Mouse (Mus musculus) midbrain, postnatal 0 days (tissue): ENCODE data around the gene Celf2. TPM values are rescaled to one million over a fixed set of nuclear protein-coding genes. Genes with fewer than 3 reads are reported as not detected.

ENCODE experiments used
- ATAC-seq: fragments of 200-750 bp; cut with Nextera tagmentation; 2 replicates; pipeline ENCODE4 v1.8.0; 2017; ENCODE audit warnings: moderate number of reproducible peaks, mild to moderate bottlenecking, moderate TSS enrichment, moderate library complexity; ENCODE audit not compliant: low FRiP score
- DNase-seq: peaks from one replicate; pipeline ENCODE4 v3.0.0-alpha.2; 2015; ENCODE audit warnings: low spot score
- H3K27ac ChIP-seq: fragments of 300-500 bp; sonication (generic); 2 replicates; pipeline ENCODE4 v1.5.1; 2014; ENCODE audit warnings: low read depth, mild to moderate bottlenecking, low read length, mixed read lengths
- H3K27me3 ChIP-seq: fragments of 300-500 bp; sonication (generic); 2 replicates; pipeline ENCODE4 v1.6.1; 2014; ENCODE audit warnings: low read length, control low read depth, mixed read lengths; ENCODE audit not compliant: insufficient read depth
- H3K36me3 ChIP-seq: fragments of 300-500 bp; sonication (generic); 2 replicates; pipeline ENCODE4 v1.6.1; 2014; ENCODE audit warnings: low read length, control low read depth, mixed read lengths; ENCODE audit not compliant: insufficient read depth
- H3K4me1 ChIP-seq: fragments of 300-500 bp; sonication (generic); 2 replicates; pipeline ENCODE4 v1.6.1; 2014; ENCODE audit warnings: mild to moderate bottlenecking, control low read depth, antibody characterized with exemption, low read length, mixed read lengths; ENCODE audit not compliant: insufficient read depth
- H3K4me2 ChIP-seq: fragments of 300-500 bp; sonication (generic); 2 replicates; pipeline ENCODE4 v1.6.1; 2014; ENCODE audit warnings: low read depth, mild to moderate bottlenecking, low read length, mixed read lengths; ENCODE audit not compliant: poor library complexity, severe bottlenecking
- H3K4me3 ChIP-seq: fragments of 300-500 bp; sonication (generic); 2 replicates; pipeline ENCODE4 v1.5.1; 2014; ENCODE audit warnings: low read depth, mild to moderate bottlenecking, low read length, moderate library complexity
- H3K9ac ChIP-seq: fragments of 300-500 bp; sonication (generic); replicated peaks from 2 replicates; pipeline ENCODE4 v1.6.1; 2014; ENCODE audit warnings: mild to moderate bottlenecking, low read length, moderate library complexity, mixed read lengths; ENCODE audit not compliant: poor library complexity, severe bottlenecking
- H3K9me3 ChIP-seq: fragments of 300-500 bp; sonication (generic); 2 replicates; pipeline ENCODE4 v1.6.1; 2016; ENCODE audit warnings: low read length, control low read depth
- CTCF ChIP-seq: IDR thresholded peaks from 2 replicates; pipeline ENCODE4 v1.5.1; 2016; ENCODE audit warnings: antibody characterized with exemption, mild to moderate bottlenecking
- WGBS: fragments of 180-500 bp; shearing (Covaris S2); extraction: QIAGEN DNeasy Blood & Tissue Kit; methylation state at CpG from one replicate; pipeline ENCODE4 v1.1.7; 2014; 5-methylcytosine and 5-hydroxymethylcytosine counted together
- polyA plus RNA-seq: library from polyadenylated mRNA; unstranded; fragments of >200 nt; fragmentation: Nextera tagmentation; extraction: Ambion mirVana; gene quantifications from 2 replicates; pipeline ENCODE4 v1.2.1, GENCODE M21; 2015
- total RNA-seq: library from RNA; depleted of rRNA; stranded (reverse); fragments of >200 nt; gene quantifications from 2 replicates; pipeline ENCODE4 v1.2.3, GENCODE M21; 2014

The Celf2 gene
- total and polyA plus RNA-seq, 2 experiments from 2014 or later, result 112 to 135 TPM

- no peak overlapping the region for H3K4me3 ChIP-seq
- H3K9ac ChIP-seq, result no peak overlapping the region
- WGBS, result 86% methylated on average over 9 of the region's 9 CpGs
- ATAC-seq (no peak), DNase-seq (no peak)
- no peaks in the 10 kb centered on the region for H3K36me3 ChIP-seq
- no peaks in the 10 kb centered on the region for H3K9me3 ChIP-seq
- no peaks in the 10 kb centered on the region for H3K4me1 ChIP-seq
- H3K27me3 ChIP-seq, result no peaks in the 10 kb centered on the region
- H3K27ac ChIP-seq, result no peak overlapping the region
- H3K4me2 ChIP-seq, result no peak overlapping the region
- TF ChIP-seq CTCF, result no peak
Measured at GRCm38 (mm10) chr2:6945638-6946415, 563.5 kb downstream of the Celf2 start.

GRCm38 (mm10) chr2:6943651-6944050, 565.7 kb downstream of the Celf2 start:
- Histone ChIP-seq H3K9me3 (no peaks in the 10 kb centered on the region), H3K27me3 (no peaks in the 10 kb centered on the region), H3K27ac (no peak overlapping the region), H3K9ac (no peak overlapping the region), H3K4me3 (no peak overlapping the region), H3K4me2 (no peak overlapping the region), H3K4me1 (no peaks in the 10 kb centered on the region), H3K36me3 (no peaks in the 10 kb centered on the region)
- TF ChIP-seq CTCF, result no peak
- no peak for DNase-seq
- no peak for ATAC-seq
- WGBS, result 90% methylated on average over 8 of the region's 8 CpGs

GRCm38 (mm10) chr2:6942635-6943390, 566.5 kb downstream of the Celf2 start:
- Histone ChIP-seq H3K9me3 (no peaks in the 10 kb centered on the region), H3K27me3 (no peaks in the 10 kb centered on the region), H3K4me1 (no peaks in the 10 kb centered on the region), H3K9ac (no peak overlapping the region), H3K4me3 (no peak overlapping the region), H3K27ac (no peak overlapping the region), H3K36me3 (no peaks in the 10 kb centered on the region), H3K4me2 (no peak overlapping the region)
- TF ChIP-seq CTCF, result no peak
- ATAC-seq (no peak), DNase-seq (no peak)
- 53% methylated on average over 2 of the region's 2 CpGs for WGBS

- DNase-seq (no peak), ATAC-seq (no peak)
- Histone ChIP-seq H3K27me3 (no peaks in the 10 kb centered on the region), H3K27ac (no peak overlapping the region), H3K36me3 (no peaks in the 10 kb centered on the region), H3K9ac (no peak overlapping the region), H3K9me3 (no peaks in the 10 kb centered on the region), H3K4me3 (no peak overlapping the region), H3K4me1 (no peaks in the 10 kb centered on the region), H3K4me2 (no peak overlapping the region)
- TF ChIP-seq CTCF, result no peak
- WGBS, result 90% methylated on average over 2 of the region's 2 CpGs
Measured at GRCm38 (mm10) chr2:6939143-6939542, 570.2 kb downstream of the Celf2 start.

- Histone ChIP-seq H3K9me3 (no peaks in the 10 kb centered on the region), H3K36me3 (no peaks in the 10 kb centered on the region), H3K4me3 (no peak overlapping the region), H3K27me3 (no peaks in the 10 kb centered on the region), H3K27ac (no peak overlapping the region), H3K4me1 (no peaks in the 10 kb centered on the region), H3K4me2 (no peak overlapping the region), H3K9ac (no peak overlapping the region)
- TF ChIP-seq CTCF, result no peak
- ATAC-seq (no peak), DNase-seq (no peak)
- 78% methylated on average over 12 of the region's 12 CpGs for WGBS
Measured at GRCm38 (mm10) chr2:6933130-6933529, 576.2 kb downstream of the Celf2 start.
